Mouse (Mus musculus) testis, adult 2 months (tissue): Measurements from ENCODE around the gene Mphosph9. TPM values are rescaled to one million over a fixed set of nuclear protein-coding genes. Genes with fewer than 3 reads are reported as not detected.
A peak's percentile ranks its signal among the peaks of the same experiment; 100 is the strongest.
"Not testable (repeated sequence)": the region's sequence is repeated elsewhere in the genome, so short reads cannot be mapped to it uniquely, and the experiment has no call there.

ENCODE experiments used
- H3K27ac ChIP-seq: fragments of 200-500 bp; 2 replicates; pipeline ENCODE4 v1.5.1; 2012; ENCODE audit warnings: low read depth, low read length; ENCODE audit not compliant: control insufficient read depth, insufficient read depth
- H3K27me3 ChIP-seq: fragments of 200-500 bp; 2 replicates; pipeline ENCODE4 v1.6.1; 2012; ENCODE audit warnings: mild to moderate bottlenecking, low read length, moderate library complexity; ENCODE audit not compliant: control insufficient read depth, insufficient read depth
- H3K36me3 ChIP-seq: fragments of 200-500 bp; 2 replicates; pipeline ENCODE4 v1.6.1; 2012; ENCODE audit warnings: mild to moderate bottlenecking, low read length; ENCODE audit not compliant: control insufficient read depth, insufficient read depth
- H3K4me1 ChIP-seq: fragments of 200-500 bp; 2 replicates; pipeline ENCODE4 v1.6.1; 2012; ENCODE audit warnings: low read length; ENCODE audit not compliant: control insufficient read depth, insufficient read depth
- H3K4me3 ChIP-seq: fragments of 200-500 bp; 2 replicates; pipeline ENCODE4 v1.5.1; 2012; ENCODE audit warnings: low read depth, mild to moderate bottlenecking, low read length, moderate library complexity, mixed read lengths; ENCODE audit not compliant: control insufficient read depth
- CTCF ChIP-seq: fragments of 200-500 bp; IDR thresholded peaks from 2 replicates; pipeline ENCODE4 v1.5.1; 2012; ENCODE audit warnings: low read depth, mild to moderate bottlenecking, inconsistent platforms, low read length, moderate library complexity; ENCODE audit not compliant: control insufficient read depth, insufficient read depth, insufficient replicate concordance
- POLR2A ChIP-seq: fragments of 200-500 bp; IDR thresholded peaks from 2 replicates; pipeline ENCODE4 v1.6.1; 2012; ENCODE audit warnings: low read depth, mild to moderate bottlenecking, inconsistent platforms, low read length, moderate library complexity; ENCODE audit not compliant: control insufficient read depth
- polyA plus RNA-seq: library from polyadenylated mRNA; depleted of rRNA; stranded (reverse); fragments of >200 nt; gene quantifications from 2 replicates; pipeline ENCODE4 v1.2.3, GENCODE M21; 2012; rRNA removed

Mphosph9 gene
- 29.0 and 30.7 TPM in 2 replicates for polyA plus RNA-seq

GRCm38 (mm10) chr5:124327510-124328364 is at the start of gene Mphosph9, which contains the start of gene 2810006K23Rik:
Mphosph9 (minus strand) TSS chr5:124327972.
2810006K23Rik (plus strand) TSS chr5:124328089.
- no peak for TF ChIP-seq CTCF
- peak; percentile 99 for TF ChIP-seq POLR2A
- no peaks in the 10 kb centered on the region for H3K27me3 ChIP-seq
- H3K4me3 ChIP-seq = peak within 1 kb of the TSS; percentile 99
- H3K36me3 ChIP-seq = peaks cover 2% of the 10 kb centered on the region; the same call in 1 of the 2 replicates
- peaks cover 10% of the 10 kb centered on the region for H3K4me1 ChIP-seq
- peak within 1 kb of the TSS; percentile 99 for H3K27ac ChIP-seq

GRCm38 (mm10) chr5:124377149-124377548 is 49.4 kb upstream of the Mphosph9 start:
- H3K27ac ChIP-seq = no peak overlapping the region
- H3K4me3 ChIP-seq = no peak overlapping the region
- TF ChIP-seq CTCF (no peak), POLR2A (no peak)
- no peaks in the 10 kb centered on the region for H3K27me3 ChIP-seq
- no peaks in the 10 kb centered on the region for H3K4me1 ChIP-seq
- no peaks in the 10 kb centered on the region; the same call in none of the 2 replicates for H3K36me3 ChIP-seq

- Histone ChIP-seq H3K4me1 (no peaks in the 10 kb centered on the region), H3K36me3 (peaks cover 2% of the 10 kb centered on the region), H3K4me3 (no peak overlapping the region), H3K27ac (no peak overlapping the region), H3K27me3 (no peaks in the 10 kb centered on the region)
- TF ChIP-seq POLR2A (no peak), CTCF (no peak)
These were observed 48.6 kb upstream of the Mphosph9 start for GRCm38 (mm10) chr5:124376401-124376800.

GRCm38 (mm10) chr5:124374298-124374697 is 46.5 kb upstream of the Mphosph9 start:
- H3K4me3 ChIP-seq = no peak overlapping the region
- TF ChIP-seq POLR2A (no peak), CTCF (no peak)
- no peak overlapping the region for H3K27ac ChIP-seq
- H3K4me1 ChIP-seq = no peaks in the 10 kb centered on the region
- H3K36me3 ChIP-seq = peaks cover 3% of the 10 kb centered on the region
- no peaks in the 10 kb centered on the region for H3K27me3 ChIP-seq

GRCm38 (mm10) chr5:124366721-124367120 is 38.9 kb upstream of the Mphosph9 start:
- H3K36me3 ChIP-seq = peaks cover 2% of the 10 kb centered on the region
- H3K4me1 ChIP-seq = no peaks in the 10 kb centered on the region
- H3K27ac ChIP-seq = no peak overlapping the region
- TF ChIP-seq POLR2A (no peak), CTCF (no peak)
- no peak overlapping the region for H3K4me3 ChIP-seq
- no peaks in the 10 kb centered on the region for H3K27me3 ChIP-seq

GRCm38 (mm10) chr5:124365754-124366153 is 38.0 kb upstream of the Mphosph9 start:
- no peaks in the 10 kb centered on the region for H3K4me1 ChIP-seq
- TF ChIP-seq CTCF = no peak
- TF ChIP-seq POLR2A = no peak
- H3K4me3 ChIP-seq = no peak overlapping the region
- H3K36me3 ChIP-seq = peaks cover 2% of the 10 kb centered on the region
- no peak overlapping the region for H3K27ac ChIP-seq
- no peaks in the 10 kb centered on the region for H3K27me3 ChIP-seq

GRCm38 (mm10) chr5:124364173-124364918 is 36.6 kb upstream of the Mphosph9 start:
- H3K27me3 ChIP-seq = no peaks in the 10 kb centered on the region
- no peaks in the 10 kb centered on the region; the same call in 1 of the 2 replicates for H3K36me3 ChIP-seq
- no peak overlapping the region for H3K27ac ChIP-seq
- TF ChIP-seq POLR2A (no peak), CTCF (no peak)
- no peak overlapping the region for H3K4me3 ChIP-seq
- no peaks in the 10 kb centered on the region for H3K4me1 ChIP-seq

GRCm38 (mm10) chr5:124362982-124363381 is 35.2 kb upstream of the Mphosph9 start, which contains the start of gene Cdk2ap1:
Cdk2ap1 (minus strand) TSS chr5:124363082.
- H3K36me3 ChIP-seq, H3K4me1 ChIP-seq, H3K27ac ChIP-seq, H3K27me3 ChIP-seq, H3K4me3 ChIP-seq: not testable (repeated sequence)
